11 mouse cellular contexts compared by ENCODE assay signal in the genomic region with DNA sequence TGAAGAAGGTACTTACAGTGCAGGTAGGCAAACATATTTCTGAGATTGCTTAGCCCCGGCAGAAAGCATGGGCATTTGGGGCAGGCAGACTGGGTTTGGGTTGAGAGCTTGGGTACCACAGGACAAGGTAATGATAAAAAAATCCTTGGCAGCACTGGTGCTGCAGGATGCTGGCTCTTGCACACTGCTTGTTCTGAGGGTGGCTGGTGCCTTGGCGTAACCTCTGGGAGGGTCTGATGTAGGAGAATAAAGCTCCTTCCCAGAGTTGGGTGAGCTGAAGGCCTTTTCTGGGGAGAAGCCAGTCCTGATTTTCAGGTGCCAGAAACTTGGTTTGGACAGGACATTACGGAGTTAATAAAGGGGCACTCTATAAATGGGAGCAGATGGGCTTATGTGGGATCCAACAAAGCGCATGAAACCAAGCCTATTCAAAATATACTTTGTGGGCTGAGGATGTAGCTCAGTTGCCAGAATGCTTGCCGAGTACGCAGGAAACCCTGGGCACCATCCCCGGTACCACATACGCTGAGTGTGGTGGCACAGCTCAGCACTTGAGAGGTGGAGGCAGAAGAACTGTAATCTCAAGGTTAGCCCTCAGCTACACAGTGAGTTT. TPM values are rescaled to one million over a fixed set of nuclear protein-coding genes. Genes with fewer than 3 reads are reported as not detected.
DNase-seq lines count a peak whose midpoint lies in the region; ATAC-seq and TF ChIP-seq lines count a peak whose summit lies in the region.
"Had no signal": no experiment of that assay in that cellular context is flagged by ENCODE, and none has a peak within 500 bp of the region (broad histone marks: within the 10 kb centered on the region; RNA-seq: fewer than 3 reads in every experiment).

No protein-coding gene starts in this region.

- H3K27ac ChIP-seq in intestine, postnatal 0 days (ENCODE audit: low read depth, low read length) = no peak overlapping the region
- H3K27ac ChIP-seq: liver, embryonic 14.5 days; midbrain, embryonic 13.5 days had no signal

- H3K4me2 ChIP-seq in intestine, postnatal 0 days (replicated peaks; ENCODE audit: low read depth) = no peak overlapping the region
- H3K4me2 ChIP-seq: midbrain, embryonic 13.5 days had no signal

- H3K4me1 ChIP-seq in lung, adult 2 months (ENCODE audit: control insufficient read depth, insufficient read depth, low read length) = peaks cover 3% of the 10 kb centered on the region
- H3K4me1 ChIP-seq in intestine, postnatal 0 days (replicated peaks; ENCODE audit: control insufficient read depth, insufficient read depth, low read length) = no peaks in the 10 kb centered on the region
- H3K4me1 ChIP-seq: midbrain, embryonic 13.5 days had no signal

- no peak overlapping the region for H3K9ac ChIP-seq in intestine, postnatal 0 days (ENCODE audit: low read depth, low read length)
- H3K9ac ChIP-seq: liver, embryonic 14.5 days; midbrain, embryonic 13.5 days had no signal

- TF ChIP-seq CTCF in lung, adult 2 months (IDR thresholded peaks at IDR 0.05; ENCODE audit: insufficient read depth, low read length) = no peak
- TF ChIP-seq CTCF in intestine, postnatal 0 days (IDR thresholded peaks at IDR 0.05; ENCODE audit: low read depth) = no peak

- no peak overlapping the region for H3K4me3 ChIP-seq in lung, adult 2 months (replicated peaks; ENCODE audit: extremely low read depth, low read depth, low read length)
- no peak overlapping the region for H3K4me3 ChIP-seq in intestine, postnatal 0 days (ENCODE audit: low read depth, low read length)
- H3K4me3 ChIP-seq: midbrain, embryonic 13.5 days had no signal

- H3K36me3 ChIP-seq in intestine, postnatal 0 days (ENCODE audit: control insufficient read depth, insufficient read depth) = no peaks in the 10 kb centered on the region
- H3K36me3 ChIP-seq: midbrain, embryonic 13.5 days had no signal

- H3K9me3 ChIP-seq in intestine, postnatal 0 days (ENCODE audit: control insufficient read depth) = no peaks in the 10 kb centered on the region
- H3K9me3 ChIP-seq: midbrain, embryonic 13.5 days had no signal

- TF ChIP-seq POLR2A in lung, adult 2 months (IDR thresholded peaks at IDR 0.05; ENCODE audit: borderline replicate concordance, extremely low read depth, low read depth, low read length) = no peak

- 81% methylated on average over 8 of the region's 8 CpGs for WGBS in lung, adult 2 months
- 87% methylated on average over 8 of the region's 8 CpGs for WGBS in intestine, postnatal 0 days

- H3K27me3 ChIP-seq in intestine, postnatal 0 days (replicated peaks; ENCODE audit: control insufficient read depth, insufficient read depth, low read length) = no peaks in the 10 kb centered on the region
- H3K27me3 ChIP-seq: midbrain, embryonic 13.5 days had no signal

- ATAC-seq in intestine, postnatal 0 days = no peak
- ATAC-seq: midbrain, embryonic 13.5 days had no signal

- peak; percentile 55 to 61 for DNase-seq in frontal cortex, postnatal 36 days (ENCODE audit: low spot score in 2 of 2)
- no peak for DNase-seq in frontal cortex, postnatal 25 days (ENCODE audit: low spot score in 2 of 2)
- DNase-seq in right cerebral cortex, adult 18-20 months = peak; percentile 67
- DNase-seq in right cerebral cortex, postnatal 4 days = no peak
- DNase-seq in layer of hippocampus, adult 9-11 months = peak; percentile 78
- no peak for DNase-seq in lung, adult 2 months
- DNase-seq in heart, postnatal 4 days = no peak
- DNase-seq: retina, postnatal 1 day had no signal

RNA-seq across cellular contexts. Expression of a gene that starts 15.8 kb away (rescaled TPM):
- 4.7 and 7.2 TPM in 2 replicates for polyA plus RNA-seq in lung, adult 2 months (2012; rRNA removed)
- polyA plus RNA-seq in intestine, postnatal 0 days (2015; fragmentation: Nextera tagmentation; extraction: Ambion mirVana) = 1.1 and 1.7 TPM in 2 replicates
- total RNA-seq in heart, postnatal 4 days (2021) = 10 to 100 TPM; 13.1 to 14.5 TPM

Comparison
In these comparisons a context has a peak if more than half of its experiments do, and no peak if none do; other contexts are left out.
1. DNase-seq: peak in frontal cortex, postnatal 36 days (2 of 2), right cerebral cortex, adult 18-20 months (single experiment) and layer of hippocampus, adult 9-11 months (single experiment); none in frontal cortex, postnatal 25 days (0 of 2), right cerebral cortex, postnatal 4 days (single experiment), lung, adult 2 months (single experiment) and heart, postnatal 4 days (single experiment).